Mouse (Mus musculus): ENCODE data around the gene Sapcd1.

Gene Sapcd1

GRCm38 (mm10) chr17:34979631-34980030 is 48.2 kb downstream of the Sapcd1 start:
- DNase-seq, result no peak

DNA sequence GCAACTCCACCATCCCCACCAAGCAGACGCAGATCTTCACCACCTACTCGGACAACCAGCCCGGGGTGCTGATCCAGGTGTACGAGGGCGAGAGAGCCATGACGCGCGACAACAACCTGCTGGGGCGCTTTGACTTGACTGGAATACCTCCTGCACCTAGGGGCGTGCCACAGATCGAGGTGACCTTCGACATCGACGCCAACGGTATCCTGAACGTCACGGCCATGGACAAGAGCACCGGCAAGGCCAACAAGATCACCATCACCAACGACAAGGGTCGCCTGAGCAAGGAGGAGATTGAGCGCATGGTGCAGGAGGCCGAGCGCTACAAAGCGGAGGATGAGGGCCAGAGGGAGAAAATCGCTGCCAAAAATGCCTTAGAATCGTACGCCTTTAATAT is 49.6 kb downstream of the Sapcd1 start:
- no peak for DNase-seq

DNA sequence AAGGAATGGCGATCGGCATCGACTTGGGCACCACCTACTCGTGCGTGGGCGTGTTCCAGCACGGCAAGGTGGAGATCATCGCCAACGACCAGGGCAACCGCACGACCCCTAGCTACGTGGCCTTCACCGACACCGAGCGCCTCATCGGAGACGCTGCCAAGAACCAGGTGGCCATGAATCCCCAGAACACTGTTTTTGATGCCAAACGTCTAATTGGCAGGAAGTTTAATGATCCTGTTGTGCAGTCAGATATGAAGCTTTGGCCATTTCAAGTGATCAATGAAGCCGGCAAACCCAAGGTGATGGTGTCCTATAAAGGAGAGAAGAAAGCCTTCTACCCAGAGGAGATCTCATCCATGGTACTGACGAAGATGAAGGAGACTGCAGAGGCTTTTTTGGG is 50.8 kb downstream of the Sapcd1 start:
- DNase-seq, result no peak

Data from thymus, postnatal 36 days (tissue).